23 mouse cellular contexts compared by ENCODE assay signal in genomic region chr7:114226521-114226920, GRCm38 (mm10).
"Had no signal": no experiment of that assay in that cellular context is flagged by ENCODE, and none has a peak within 500 bp of the region (broad histone marks: within the 10 kb centered on the region; RNA-seq: fewer than 3 reads in every experiment).

No protein-coding gene starts in this region.

- H3K4me1 ChIP-seq: heart, embryonic 12.5 days; hindbrain, embryonic 10.5 days; hindbrain, embryonic 12.5 days; intestine, embryonic 15.5 days; limb, embryonic 10.5 days; limb, embryonic 12.5 days had no signal

- H3K27me3 ChIP-seq: heart, embryonic 12.5 days; hindbrain, embryonic 12.5 days; intestine, embryonic 15.5 days; limb, embryonic 12.5 days had no signal

- H3K4me2 ChIP-seq: heart, embryonic 12.5 days; hindbrain, embryonic 12.5 days; hindbrain, embryonic 14.5 days; intestine, embryonic 15.5 days; limb, embryonic 12.5 days had no signal

- DNase-seq: gastrocnemius, postnatal 14 days; gastrocnemius, postnatal 36 days; heart, adult 11 months; heart, adult 2 months; heart, postnatal 10 days; heart, postnatal 4 days; kidney, adult 18-20 months; kidney, adult 8-10 months; kidney, postnatal 10 days; kidney, postnatal 25 days; kidney, postnatal 4 days had no signal

- ATAC-seq: hindbrain, embryonic 16.5 days; inflammation-experienced regulatory T-cells, adult 6 months; intestine, embryonic 15.5 days; intestine, postnatal 0 days had no signal

- H3K4me3 ChIP-seq: heart, adult 2 months; heart, embryonic 12.5 days; hindbrain, embryonic 10.5 days; hindbrain, embryonic 12.5 days; intestine, embryonic 15.5 days; layer of hippocampus, adult 2 months; left cerebral cortex, adult 2 months; limb, embryonic 10.5 days; limb, embryonic 12.5 days had no signal

- H3K9ac ChIP-seq: heart, embryonic 12.5 days; hindbrain, embryonic 12.5 days; hindbrain, embryonic 14.5 days; intestine, embryonic 15.5 days; limb, embryonic 12.5 days had no signal

- H3K9me3 ChIP-seq: heart, embryonic 12.5 days; hindbrain, embryonic 10.5 days; hindbrain, embryonic 12.5 days; intestine, embryonic 15.5 days; limb, embryonic 10.5 days; limb, embryonic 12.5 days had no signal

- H3K27ac ChIP-seq: heart, adult 2 months; hindbrain, embryonic 10.5 days; hindbrain, embryonic 12.5 days; hindbrain, embryonic 14.5 days; intestine, embryonic 15.5 days; layer of hippocampus, adult 2 months; left cerebral cortex, adult 2 months; limb, embryonic 10.5 days; limb, embryonic 12.5 days had no signal
